Mouse (Mus musculus) ES-E14 (cell line): ENCODE measurements around the gene Spon1. TPM values are rescaled to one million over a fixed set of nuclear protein-coding genes. Genes with fewer than 3 reads are reported as not detected.

Experiments used
- DNase-seq: peaks from one replicate; pipeline ENCODE4 v3.0.0-alpha.2; 2013; ENCODE audit warnings: low read depth, low spot score
- H3K27ac ChIP-seq: 2 replicates; pipeline ENCODE4 v1.5.1; 2012; ENCODE audit warnings: low read depth, mild to moderate bottlenecking, low read length, moderate library complexity, mixed read lengths; ENCODE audit not compliant: poor library complexity, insufficient read depth, severe bottlenecking
- H3K36me3 ChIP-seq: 2 replicates; pipeline ENCODE4 v1.6.1; 2012; ENCODE audit warnings: mild to moderate bottlenecking, low read length, moderate library complexity, mixed read lengths; ENCODE audit not compliant: control insufficient read depth, poor library complexity, insufficient read depth, severe bottlenecking
- H3K4me1 ChIP-seq, 2 experiments: fragments of 150-350 bp in 1 of 2; sonication (generic) in 1 of 2; 2 replicates each; pipeline ENCODE4 v1.6.1; 2012; ENCODE audit warnings: low read length in 2 of 2, mild to moderate bottlenecking in 1 of 2, mixed read lengths in 1 of 2; ENCODE audit not compliant: control insufficient read depth in 2 of 2, insufficient read depth in 2 of 2, poor library complexity in 1 of 2
- H3K4me3 ChIP-seq, 2 experiments: fragments of 150-350 bp in 1 of 2; sonication (generic) in 1 of 2; 2 replicates each; pipeline ENCODE4 v1.5.1; 2012; ENCODE audit warnings: low read length in 2 of 2, low read depth in 1 of 2, mild to moderate bottlenecking in 1 of 2, mixed read lengths in 1 of 2; ENCODE audit not compliant: insufficient read depth in 1 of 2, poor library complexity in 1 of 2, severe bottlenecking in 1 of 2
- H3K9ac ChIP-seq: 2 replicates; pipeline ENCODE4 v1.6.1; 2012; ENCODE audit warnings: low read depth, mild to moderate bottlenecking, low read length, mixed read lengths; ENCODE audit not compliant: poor library complexity, insufficient read depth, severe bottlenecking
- H3K9me3 ChIP-seq: fragments of 150-350 bp; sonication (generic); 2 replicates; pipeline ENCODE4 v1.6.1; 2012; ENCODE audit warnings: low read depth, mild to moderate bottlenecking, low read length; ENCODE audit not compliant: control insufficient read depth, insufficient read depth
- CHD2 ChIP-seq: IDR thresholded peaks from 2 replicates; pipeline ENCODE4 v1.6.1; 2014; ENCODE audit warnings: mild to moderate bottlenecking, low read depth, low read length, inconsistent platforms
- HCFC1 ChIP-seq: IDR thresholded peaks from 2 replicates; pipeline ENCODE4 v1.6.1; 2012; ENCODE audit warnings: low read length, inconsistent platforms, borderline replicate concordance; ENCODE audit not compliant: insufficient read depth
- MAFK ChIP-seq: IDR thresholded peaks from 2 replicates; pipeline ENCODE4 v1.6.1; 2014; ENCODE audit warnings: mild to moderate bottlenecking, low read depth, low read length, inconsistent platforms; ENCODE audit not compliant: insufficient read depth
- ZC3H11A ChIP-seq: IDR thresholded peaks from 2 replicates; pipeline ENCODE4 v1.6.1; 2012; ENCODE audit warnings: low read depth, mild to moderate bottlenecking, inconsistent platforms, low read length, borderline replicate concordance
- ZNF384 ChIP-seq: IDR thresholded peaks from 2 replicates; pipeline ENCODE4 v1.6.1; 2012; ENCODE audit warnings: low read depth, low read length, inconsistent platforms
- in situ Hi-C, 2 experiments: fragments of 600-800 bp; cut with MboI; formaldehyde crosslinking; loops; one replicate each; pipeline ENCODE4 v1.15.1; 2025; ENCODE audit warnings: low sequenced_read_pairs in 2 of 2, inconsistent platforms in 1 of 2; ENCODE audit not compliant: unreplicated experiment in 2 of 2
- total RNA-seq: library from RNA; depleted of rRNA; stranded (reverse); fragments of 300-350 nt; gene quantifications from 2 replicates; pipeline ENCODE4 v1.2.3, GENCODE M21; 2012

The Spon1 gene
- total RNA-seq, 1 experiment: 0.13 TPM

- H3K27ac ChIP-seq: no peak overlapping the region
- no peaks in the 10 kb centered on the region for H3K36me3 ChIP-seq
- H3K4me1 ChIP-seq: no peaks in the 10 kb centered on the region
- no peak for DNase-seq
- TF ChIP-seq ZNF384: no peak
- TF ChIP-seq ZC3H11A: no peak
- TF ChIP-seq HCFC1: no peak
- no peak for TF ChIP-seq MAFK
- TF ChIP-seq CHD2: no peak
- in situ Hi-C loops: no loop called here
- H3K4me3 ChIP-seq: no peak overlapping the region
- no peaks in the 10 kb centered on the region for H3K9me3 ChIP-seq
- no peak overlapping the region for H3K9ac ChIP-seq
Measured at GRCm38 (mm10) chr7:113861964-113862363, 96.2 kb downstream of the Spon1 start.

- Histone ChIP-seq H3K36me3 (no peaks in the 10 kb centered on the region), H3K9ac (no peak overlapping the region), H3K27ac (no peak overlapping the region), H3K4me1 (no peaks in the 10 kb centered on the region), H3K9me3 (no peaks in the 10 kb centered on the region), H3K4me3 (no peak overlapping the region)
- in situ Hi-C loops: no loop called here
- TF ChIP-seq ZNF384: no peak
- TF ChIP-seq CHD2: no peak
- TF ChIP-seq MAFK: no peak
- no peak for TF ChIP-seq ZC3H11A
- TF ChIP-seq HCFC1: no peak
- no peak for DNase-seq
Measured at GRCm38 (mm10) chr7:113872846-113873245, 107.0 kb downstream of the Spon1 start.

GRCm38 (mm10) chr7:113877451-113877850 lies 111.7 kb downstream of the Spon1 start:
- Histone ChIP-seq H3K4me3 (no peak overlapping the region), H3K9ac (no peak overlapping the region), H3K4me1 (no peaks in the 10 kb centered on the region), H3K9me3 (no peaks in the 10 kb centered on the region), H3K27ac (no peak overlapping the region), H3K36me3 (no peaks in the 10 kb centered on the region)
- TF ChIP-seq ZNF384 (no peak), HCFC1 (no peak), ZC3H11A (no peak), MAFK (no peak), CHD2 (no peak)
- in situ Hi-C loops: no loop called here
- DNase-seq: no peak

GRCm38 (mm10) chr7:113877926-113878325 lies 112.1 kb downstream of the Spon1 start:
- H3K9me3 ChIP-seq: no peaks in the 10 kb centered on the region
- no peak overlapping the region for H3K27ac ChIP-seq
- in situ Hi-C loops: no loop called here
- no peak overlapping the region for H3K9ac ChIP-seq
- H3K36me3 ChIP-seq: no peaks in the 10 kb centered on the region
- TF ChIP-seq MAFK: no peak
- TF ChIP-seq CHD2: no peak
- TF ChIP-seq ZC3H11A: no peak
- TF ChIP-seq ZNF384: no peak
- TF ChIP-seq HCFC1: no peak
- no peak overlapping the region for H3K4me3 ChIP-seq
- DNase-seq: no peak
- no peaks in the 10 kb centered on the region for H3K4me1 ChIP-seq

- TF ChIP-seq ZC3H11A (no peak), ZNF384 (no peak), MAFK (no peak), HCFC1 (no peak), CHD2 (no peak)
- in situ Hi-C loops: no loop called here
- Histone ChIP-seq H3K36me3 (no peaks in the 10 kb centered on the region), H3K4me3 (no peak overlapping the region), H3K9me3 (no peaks in the 10 kb centered on the region), H3K4me1 (no peaks in the 10 kb centered on the region), H3K9ac (no peak overlapping the region), H3K27ac (no peak overlapping the region)
- DNase-seq: no peak
Measured at GRCm38 (mm10) chr7:113879085-113879501, 113.3 kb downstream of the Spon1 start.
